Mouse (Mus musculus) spleen, adult 2 months (tissue): Measurements from ENCODE around the gene Ctsll3. TPM values are rescaled to one million over a fixed set of nuclear protein-coding genes. Genes with fewer than 3 reads are reported as not detected.
A peak's percentile ranks its signal among the peaks of the same experiment; 100 is the strongest.

ENCODE experiments used
- DNase-seq, 2 experiments: peaks; one replicate each; pipeline versions ENCODE4 v3.0.0 to v3.0.0-alpha.2; 2012 to 2021; ENCODE audit warnings: low spot score in 2 of 2, low read depth in 1 of 2
- H3K27ac ChIP-seq: fragments of 200-500 bp; 2 replicates; pipeline ENCODE4 v1.5.1; 2012; ENCODE audit warnings: low read length, inconsistent platforms; ENCODE audit not compliant: insufficient read depth
- H3K27me3 ChIP-seq: fragments of 200-500 bp; 2 replicates; pipeline ENCODE4 v1.6.1; 2012; ENCODE audit warnings: mild to moderate bottlenecking, moderate library complexity, low read length, inconsistent platforms; ENCODE audit not compliant: control insufficient read depth, insufficient read depth
- H3K36me3 ChIP-seq: fragments of 200-500 bp; 2 replicates; pipeline ENCODE4 v1.6.1; 2012; ENCODE audit warnings: mild to moderate bottlenecking, low read length, inconsistent platforms; ENCODE audit not compliant: control insufficient read depth, insufficient read depth
- H3K4me1 ChIP-seq: fragments of 200-500 bp; 2 replicates; pipeline ENCODE4 v1.6.1; 2011; ENCODE audit warnings: inconsistent platforms; ENCODE audit not compliant: control insufficient read depth, insufficient read depth, insufficient read length
- H3K4me3 ChIP-seq: fragments of 200-500 bp; 2 replicates; pipeline ENCODE4 v1.5.1; 2011; ENCODE audit warnings: mild to moderate bottlenecking, inconsistent platforms; ENCODE audit not compliant: insufficient read depth, insufficient read length; ENCODE audit errors: extremely low read depth
- CTCF ChIP-seq: fragments of 200-500 bp; IDR thresholded peaks from 2 replicates; pipeline ENCODE4 v1.5.1; 2011; ENCODE audit warnings: mild to moderate bottlenecking, inconsistent platforms; ENCODE audit not compliant: insufficient read depth, insufficient read length, insufficient replicate concordance; ENCODE audit errors: extremely low read depth
- POLR2A ChIP-seq: fragments of 200-500 bp; IDR thresholded peaks from 2 replicates; pipeline ENCODE4 v1.6.1; 2011; ENCODE audit warnings: low read depth, low read length, inconsistent platforms
- WGBS: fragments of 180-500 bp; shearing (Covaris S2); methylation state at CpG from one replicate; pipeline ENCODE4 v1.1.7; 2018; 5-methylcytosine and 5-hydroxymethylcytosine counted together
- polyA plus RNA-seq: library from polyadenylated mRNA; depleted of rRNA; stranded (reverse); fragments of >200 nt; gene quantifications from 2 replicates; pipeline ENCODE4 v1.2.3, GENCODE M21; 2012

The Ctsll3 gene
- polyA plus RNA-seq, 1 experiment: not detected

DNA sequence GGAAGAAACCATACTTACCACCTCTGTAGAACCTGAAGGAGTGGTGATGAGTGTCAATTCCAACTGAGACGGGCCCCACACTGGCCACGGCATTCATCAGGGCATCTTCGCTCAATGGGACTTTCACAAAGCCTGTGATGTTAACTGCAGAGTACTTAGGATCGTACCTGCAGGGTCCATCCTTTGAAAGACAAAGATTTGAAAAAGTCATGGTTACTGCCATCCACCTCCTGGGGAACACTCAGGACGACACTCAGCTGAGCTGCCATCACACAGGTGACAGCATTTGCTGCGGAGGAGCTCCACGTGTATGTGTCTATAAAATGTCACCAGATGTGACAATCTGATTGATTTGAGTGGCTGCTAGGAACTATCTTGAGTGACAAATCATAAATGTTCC is 19.3 kb downstream of the Ctsll3 start:
- Histone ChIP-seq H3K27ac (no peak overlapping the region), H3K36me3 (no peaks in the 10 kb centered on the region), H3K4me1 (no peaks in the 10 kb centered on the region), H3K27me3 (no peaks in the 10 kb centered on the region), H3K4me3 (no peak overlapping the region)
- DNase-seq: no peak
- WGBS: 90% methylated on average over 7 of the region's 7 CpGs
- TF ChIP-seq POLR2A (no peak), CTCF (no peak)

DNA sequence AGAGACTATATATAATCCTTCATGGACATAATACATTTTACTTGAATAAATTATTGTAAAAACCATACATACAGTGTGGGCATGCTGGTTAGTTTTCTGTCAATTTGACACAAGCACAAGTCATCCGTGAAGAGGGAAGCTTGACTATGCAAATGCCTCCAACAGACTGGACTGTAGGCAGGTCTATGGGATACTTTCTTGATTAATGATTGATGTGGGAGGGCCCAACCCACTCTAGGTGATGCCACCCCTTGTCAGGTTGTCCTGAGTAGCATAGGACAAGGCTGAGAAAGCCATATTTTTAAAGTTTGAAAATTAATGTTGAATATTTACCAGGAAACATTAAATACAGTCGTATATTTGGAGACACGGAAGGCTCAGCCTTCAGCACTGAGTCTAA is 22.1 kb downstream of the Ctsll3 start:
- no peak overlapping the region for H3K27ac ChIP-seq
- no peaks in the 10 kb centered on the region for H3K4me1 ChIP-seq
- 85% methylated on average over 3 of the region's 3 CpGs for WGBS
- TF ChIP-seq POLR2A: no peak
- TF ChIP-seq CTCF: no peak
- H3K36me3 ChIP-seq: no peaks in the 10 kb centered on the region
- DNase-seq: no peak
- H3K27me3 ChIP-seq: no peaks in the 10 kb centered on the region
- no peak overlapping the region for H3K4me3 ChIP-seq

DNA sequence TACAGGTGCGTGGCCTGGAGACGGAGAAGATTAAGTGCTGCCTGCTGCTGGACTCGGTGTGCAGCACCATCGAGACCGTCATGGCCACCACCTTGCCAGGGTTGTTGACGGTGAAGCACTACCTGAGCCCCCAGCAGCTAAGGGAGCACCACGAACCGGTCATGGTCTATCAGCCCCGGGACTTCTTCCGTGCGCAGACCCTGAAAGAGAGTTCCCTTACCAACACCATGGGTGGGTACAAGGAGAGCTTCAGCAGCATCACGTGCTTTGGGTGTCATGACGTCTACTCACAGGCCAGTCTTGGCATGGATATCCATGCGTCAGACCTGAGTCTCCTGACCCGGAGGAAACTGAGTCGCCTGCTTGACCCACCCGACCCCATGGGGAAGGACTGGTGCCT is 41.5 kb downstream of the Ctsll3 start:
- Histone ChIP-seq H3K27ac (no peak overlapping the region), H3K27me3 (no peaks in the 10 kb centered on the region), H3K4me3 (no peak overlapping the region), H3K36me3 (no peaks in the 10 kb centered on the region), H3K4me1 (no peaks in the 10 kb centered on the region)
- WGBS: 97% methylated on average over 17 of the region's 17 CpGs
- TF ChIP-seq POLR2A (no peak), CTCF (no peak)
- DNase-seq: no peak

DNA sequence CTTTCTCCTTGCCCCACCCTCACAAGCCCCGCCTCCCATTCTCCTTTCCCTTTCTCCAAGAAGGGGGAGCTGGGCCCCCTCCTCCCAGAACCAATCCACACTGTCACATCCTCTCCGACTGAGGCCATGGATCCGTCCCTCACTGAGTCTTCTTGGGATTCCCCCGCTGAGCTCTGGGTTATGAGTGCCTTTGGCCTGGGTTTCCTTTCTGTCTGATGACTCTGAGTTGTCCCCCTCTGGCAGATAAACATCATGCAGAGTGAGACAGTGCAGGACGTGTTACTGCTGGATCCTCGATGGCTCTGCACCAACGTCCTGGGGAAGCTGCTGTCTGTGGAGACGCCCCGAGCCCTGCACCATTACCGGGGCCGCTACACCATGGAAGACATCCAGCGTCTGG is 42.3 kb downstream of the Ctsll3 start:
- WGBS: 90% methylated on average over 12 of the region's 12 CpGs
- Histone ChIP-seq H3K4me1 (no peaks in the 10 kb centered on the region), H3K27ac (no peak overlapping the region), H3K27me3 (no peaks in the 10 kb centered on the region), H3K36me3 (no peaks in the 10 kb centered on the region), H3K4me3 (no peak overlapping the region)
- TF ChIP-seq POLR2A (no peak), CTCF (no peak)
- DNase-seq: no peak

DNA sequence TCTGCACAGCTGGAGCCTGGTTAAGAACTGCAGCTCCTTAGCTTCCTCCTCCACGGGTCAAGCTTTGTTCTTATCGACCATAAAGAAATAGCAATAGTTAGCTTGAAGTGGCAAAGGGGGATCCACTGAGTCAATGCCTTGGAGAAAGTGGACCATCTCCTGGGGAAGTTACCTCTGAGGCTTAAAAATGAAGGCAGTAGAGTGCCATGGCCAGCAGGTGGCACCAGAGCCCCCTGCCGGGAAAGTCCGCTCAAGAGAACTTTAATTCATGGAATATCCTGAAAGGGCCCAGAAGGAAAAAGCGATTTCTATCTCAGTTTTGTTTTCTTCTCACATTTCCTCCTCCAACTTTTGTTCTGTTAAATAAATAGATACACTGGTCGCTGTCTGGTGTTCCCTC is 43.5 kb downstream of the Ctsll3 start:
- no peak overlapping the region for H3K27ac ChIP-seq
- H3K4me1 ChIP-seq: no peaks in the 10 kb centered on the region
- no peak overlapping the region for H3K4me3 ChIP-seq
- no peak for DNase-seq
- H3K36me3 ChIP-seq: no peaks in the 10 kb centered on the region
- H3K27me3 ChIP-seq: no peaks in the 10 kb centered on the region
- 55% methylated on average over 6 of the region's 6 CpGs for WGBS
- TF ChIP-seq POLR2A (no peak), CTCF (peak; percentile 44; the same call in 1 of the 2 replicates)

DNA sequence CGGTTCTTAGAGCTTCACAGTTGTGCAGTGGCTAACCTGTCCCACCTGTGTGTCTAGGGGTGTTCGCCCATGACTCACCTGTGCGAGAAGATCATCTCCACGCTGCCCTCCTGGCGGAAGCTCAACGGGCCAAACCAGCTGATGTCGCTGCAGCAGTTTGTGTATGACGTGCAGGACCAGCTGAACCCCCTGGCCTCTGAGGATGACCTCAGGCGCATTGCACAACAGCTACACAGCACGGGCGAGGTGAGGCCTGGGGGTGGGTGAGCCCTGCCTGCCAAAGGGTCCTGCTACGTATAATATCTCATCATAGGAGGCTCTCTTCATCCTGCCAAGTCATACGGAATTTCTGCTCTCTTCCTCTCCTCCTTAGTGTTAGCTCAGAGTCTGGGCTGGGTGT is 45.4 kb downstream of the Ctsll3 start:
- no peak for DNase-seq
- H3K27me3 ChIP-seq: no peaks in the 10 kb centered on the region
- no peaks in the 10 kb centered on the region for H3K36me3 ChIP-seq
- no peak overlapping the region for H3K27ac ChIP-seq
- TF ChIP-seq CTCF: no peak
- no peaks in the 10 kb centered on the region for H3K4me1 ChIP-seq
- 91% methylated on average over 13 of the region's 13 CpGs for WGBS
- H3K4me3 ChIP-seq: no peak overlapping the region

DNA sequence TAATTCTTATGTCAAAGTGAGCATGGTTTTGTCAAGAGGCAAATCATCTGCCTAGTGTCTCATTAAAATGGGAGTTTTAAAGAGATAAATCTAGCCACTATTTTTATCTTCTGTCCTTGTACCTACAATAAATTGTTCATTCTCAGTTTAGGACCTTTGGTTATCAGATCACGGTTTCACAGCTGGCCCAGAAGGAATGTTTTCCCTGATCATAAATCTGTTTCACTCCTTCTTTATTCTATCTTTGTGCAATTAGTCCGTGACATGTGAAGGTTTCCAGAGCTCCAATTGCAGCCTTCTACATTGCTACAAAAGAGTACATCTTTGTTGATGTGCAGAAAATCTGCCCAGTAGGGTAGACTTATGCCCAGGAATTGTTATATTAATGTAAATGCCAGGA is 47.4 kb downstream of the Ctsll3 start:
- 85% methylated on average over 2 of the region's 2 CpGs for WGBS
- TF ChIP-seq CTCF: no peak
- TF ChIP-seq POLR2A: no peak
- DNase-seq: no peak
- H3K4me1 ChIP-seq: no peaks in the 10 kb centered on the region
- no peaks in the 10 kb centered on the region for H3K36me3 ChIP-seq
- no peaks in the 10 kb centered on the region for H3K27me3 ChIP-seq
- H3K27ac ChIP-seq: no peak overlapping the region
- H3K4me3 ChIP-seq: no peak overlapping the region
